Mouse (Mus musculus) bone marrow, adult 2 months (tissue): ENCODE data around the gene Ccr1l1.

Source experiments
- CTCF ChIP-seq: fragments of 200-500 bp; IDR thresholded peaks from 2 replicates; pipeline ENCODE4 v1.5.1; 2011; ENCODE audit warnings: low read length, control low read depth; ENCODE audit not compliant: control insufficient read depth, insufficient read depth
- POLR2A ChIP-seq: fragments of 200-500 bp; IDR thresholded peaks from 2 replicates; pipeline ENCODE4 v1.6.1; 2011; ENCODE audit warnings: low read depth, mild to moderate bottlenecking, control low read depth, low read length, borderline replicate concordance; ENCODE audit not compliant: control insufficient read depth

- TF ChIP-seq POLR2A: no peak
- TF ChIP-seq CTCF: no peak
Measured at GRCm38 (mm10) chr9:123931761-123932700, 46.2 kb downstream of the Ccr1l1 start.
